Mouse (Mus musculus) urinary bladder, postnatal 25 days (tissue): ENCODE results near the gene St5.

Experiments
- DNase-seq: peaks from one replicate; pipeline ENCODE4 v3.0.0; 2022; ENCODE audit warnings: low spot score

Gene St5

GRCm38 (mm10) chr7:109527536-109527935, 175.9 kb downstream of the St5 start:
- DNase-seq: no peak

- DNase-seq: no peak
These were observed 177.4 kb downstream of the St5 start for GRCm38 (mm10) chr7:109525740-109526663.

GRCm38 (mm10) chr7:109524763-109525162, 178.6 kb downstream of the St5 start:
- DNase-seq: no peak

- DNase-seq: no peak
These were observed 179.0 kb downstream of the St5 start for GRCm38 (mm10) chr7:109524442-109524744.

GRCm38 (mm10) chr7:109523741-109524441, 179.5 kb downstream of the St5 start:
- DNase-seq: no peak

- no peak for DNase-seq
These were observed 180.1 kb downstream of the St5 start for GRCm38 (mm10) chr7:109523304-109523703.

- no peak for DNase-seq
These were observed 181.3 kb downstream of the St5 start for GRCm38 (mm10) chr7:109522084-109522483.

- DNase-seq: no peak
These were observed 183.5 kb downstream of the St5 start for GRCm38 (mm10) chr7:109519936-109520335.

- DNase-seq: peak; percentile 98
These were observed 184.3 kb downstream of the St5 start, which contains the start of gene Rpl27a for GRCm38 (mm10) chr7:109518838-109519696. TSS of gene Rpl27a (plus strand) at chr7:109519147.

- DNase-seq: no peak
These were observed 185.2 kb downstream of the St5 start for GRCm38 (mm10) chr7:109518036-109518681.

- DNase-seq: no peak
These were observed 186.9 kb downstream of the St5 start for GRCm38 (mm10) chr7:109516500-109516899.

- DNase-seq: no peak
These were observed 191.6 kb downstream of the St5 start for GRCm38 (mm10) chr7:109511838-109512237.

GRCm38 (mm10) chr7:109510799-109511198, 192.6 kb downstream of the St5 start:
- DNase-seq: no peak

- no peak for DNase-seq
These were observed 195.4 kb downstream of the St5 start, which contains the start of gene Trim66 for GRCm38 (mm10) chr7:109508034-109508433. TSS of gene Trim66 (minus strand) at chr7:109508134.

GRCm38 (mm10) chr7:109507572-109507971, 195.8 kb downstream of the St5 start:
- no peak for DNase-seq

GRCm38 (mm10) chr7:109507119-109507518, 196.3 kb downstream of the St5 start:
- no peak for DNase-seq

GRCm38 (mm10) chr7:109497507-109497906, 205.9 kb downstream of the St5 start:
- no peak for DNase-seq

- DNase-seq: no peak
These were observed 209.8 kb downstream of the St5 start for GRCm38 (mm10) chr7:109493319-109494316.

- no peak for DNase-seq
These were observed 210.6 kb downstream of the St5 start for GRCm38 (mm10) chr7:109492616-109493318.

- DNase-seq: no peak
These were observed 219.2 kb downstream of the St5 start for GRCm38 (mm10) chr7:109484221-109484620.
